Mouse (Mus musculus) embryonic facial prominence, embryonic 13.5 days (tissue): ENCODE results near the gene Lrp5. TPM values are rescaled to one million over a fixed set of nuclear protein-coding genes. Genes with fewer than 3 reads are reported as not detected.

Experiments used
- ATAC-seq: fragments of 200-750 bp; cut with Nextera tagmentation; 2 replicates; pipeline ENCODE4 v1.8.0; 2017; ENCODE audit warnings: low read depth; ENCODE audit not compliant: insufficient number of reproducible peaks, insufficient read depth, low FRiP score, low TSS enrichment
- H3K27ac ChIP-seq: fragments of 300-500 bp; sonication (generic); 2 replicates; pipeline ENCODE4 v1.5.1; 2015; ENCODE audit warnings: moderate library complexity, mild to moderate bottlenecking, inconsistent platforms
- H3K27me3 ChIP-seq: fragments of 300-500 bp; sonication (generic); 2 replicates; pipeline ENCODE4 v1.6.1; 2015; ENCODE audit warnings: mild to moderate bottlenecking, inconsistent platforms
- H3K36me3 ChIP-seq: fragments of 300-500 bp; sonication (generic); 2 replicates; pipeline ENCODE4 v1.6.1; 2015; ENCODE audit warnings: mild to moderate bottlenecking, inconsistent platforms
- H3K4me1 ChIP-seq: fragments of 300-500 bp; sonication (generic); 2 replicates; pipeline ENCODE4 v1.6.1; 2015; ENCODE audit warnings: inconsistent platforms
- H3K4me2 ChIP-seq: fragments of 300-500 bp; sonication (generic); 2 replicates; pipeline ENCODE4 v1.6.1; 2015; ENCODE audit warnings: moderate library complexity, mild to moderate bottlenecking, inconsistent platforms
- H3K4me3 ChIP-seq: fragments of 300-500 bp; sonication (generic); 2 replicates; pipeline ENCODE4 v1.5.1; 2015; ENCODE audit warnings: mild to moderate bottlenecking, inconsistent platforms
- H3K9ac ChIP-seq: fragments of 300-500 bp; sonication (generic); 2 replicates; pipeline ENCODE4 v1.6.1; 2015; ENCODE audit warnings: mild to moderate bottlenecking, inconsistent platforms
- H3K9me3 ChIP-seq: fragments of 300-500 bp; sonication (generic); 2 replicates; pipeline ENCODE4 v1.6.1; 2016; ENCODE audit warnings: inconsistent platforms
- WGBS: fragments of 180-500 bp; shearing (Covaris S2); methylation state at CpG from one replicate; pipeline ENCODE4 v1.1.7; 2015; ENCODE audit warnings: mixed read lengths; 5-methylcytosine and 5-hydroxymethylcytosine counted together
- polyA plus RNA-seq: library from polyadenylated mRNA; unstranded; fragments of >200 nt; fragmentation: Nextera tagmentation; extraction: Ambion mirVana; gene quantifications from 2 replicates; pipeline ENCODE4 v1.2.1, GENCODE M21; 2015

Gene Lrp5
- polyA plus RNA-seq, 1 experiment from 2014 or later, result 7.9 TPM

DNA sequence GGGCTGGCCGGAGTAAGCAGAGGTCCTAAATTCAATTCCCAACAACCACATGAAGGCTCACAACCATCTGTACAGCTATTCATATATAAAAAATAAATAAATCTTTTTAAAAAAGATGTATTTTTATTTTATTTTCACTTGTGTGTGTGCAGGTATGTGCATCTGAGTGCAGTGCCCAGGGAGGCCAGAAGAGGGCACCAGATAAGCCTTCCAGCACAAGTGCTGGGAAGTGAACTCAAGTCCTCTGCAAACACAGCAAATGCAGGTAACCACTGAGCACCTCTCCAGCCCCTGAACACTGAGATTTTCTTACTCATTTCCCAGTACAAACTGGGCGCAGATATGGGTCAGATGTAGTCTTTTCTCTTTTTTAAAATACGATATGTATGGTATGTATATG lies 35.1 kb downstream of the Lrp5 start:
- peaks cover 10% of the 10 kb centered on the region for H3K9me3 ChIP-seq
- no peak overlapping the region for H3K27ac ChIP-seq
- no peak for ATAC-seq
- H3K4me2 ChIP-seq, result no peak overlapping the region
- peaks cover 8% of the 10 kb centered on the region for H3K4me1 ChIP-seq
- H3K36me3 ChIP-seq, result peaks cover 89% of the 10 kb centered on the region
- no peak overlapping the region for H3K9ac ChIP-seq
- H3K27me3 ChIP-seq, result no peaks in the 10 kb centered on the region
- no peak overlapping the region for H3K4me3 ChIP-seq
- WGBS, result 99% methylated on average over 3 of the region's 3 CpGs

DNA sequence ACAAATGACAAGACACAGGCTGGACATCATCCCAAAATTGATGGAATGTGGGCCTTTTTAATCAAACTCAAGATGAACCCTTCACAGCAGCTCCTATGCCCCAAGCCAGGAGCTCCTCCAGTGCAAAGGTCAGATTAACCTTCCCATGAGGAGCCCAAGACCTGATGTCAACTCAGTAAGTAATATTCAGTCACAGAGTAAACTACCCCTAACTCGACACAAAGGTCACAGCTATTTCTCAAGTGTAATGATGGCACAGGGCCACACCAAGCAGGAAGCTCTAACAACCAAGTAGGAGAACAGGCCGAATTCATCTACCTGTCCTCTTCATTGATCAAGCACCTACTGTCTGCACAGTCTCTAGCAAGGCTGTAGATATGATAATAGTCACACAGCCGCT lies 35.9 kb downstream of the Lrp5 start:
- H3K27ac ChIP-seq, result no peak overlapping the region

DNA sequence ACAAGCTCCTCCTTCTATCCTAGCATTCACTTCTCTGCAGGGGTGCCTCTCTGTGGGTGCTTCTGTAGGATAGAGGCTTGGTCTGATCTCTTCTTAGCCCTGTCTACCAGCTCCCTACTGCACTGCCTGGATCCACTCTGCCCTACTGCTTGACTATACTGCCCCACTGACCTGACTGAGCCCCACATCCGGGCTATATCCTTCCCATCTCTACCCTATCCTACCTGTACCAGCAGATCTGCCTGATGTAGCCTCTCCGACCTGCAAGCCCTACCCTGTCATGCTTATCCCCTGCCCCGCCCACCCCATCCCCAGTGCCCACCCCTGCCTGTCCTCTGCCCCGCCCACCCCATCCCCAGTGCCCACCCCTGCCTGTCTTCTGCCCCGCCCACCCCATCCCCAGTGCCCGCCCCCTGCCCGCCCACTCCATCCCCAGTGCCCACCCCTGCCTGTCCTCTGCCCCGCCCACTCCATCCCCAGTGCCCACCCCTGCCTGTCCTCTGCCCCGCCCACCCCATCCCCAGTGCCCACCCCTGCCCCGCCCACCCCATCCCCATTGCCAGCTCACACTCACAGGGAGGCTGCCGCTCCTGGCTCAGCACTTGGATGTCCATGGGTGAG lies 37.4 kb downstream of the Lrp5 start:
- Histone ChIP-seq H3K9me3 (peaks cover 10% of the 10 kb centered on the region), H3K4me3 (no peak overlapping the region), H3K4me1 (peaks cover 2% of the 10 kb centered on the region), H3K9ac (no peak overlapping the region), H3K4me2 (no peak overlapping the region), H3K36me3 (peaks cover 94% of the 10 kb centered on the region), H3K27me3 (no peaks in the 10 kb centered on the region), H3K27ac (no peak overlapping the region)
- ATAC-seq, result peak; percentile 57; the same call in 1 of the 2 replicates
- 55% methylated on average over 10 of the region's 11 CpGs for WGBS

More for the DNA sequence above, 35.9 kb downstream of the Lrp5 start:
- peaks cover 10% of the 10 kb centered on the region for H3K9me3 ChIP-seq
- H3K27me3 ChIP-seq, result no peaks in the 10 kb centered on the region
- H3K4me2 ChIP-seq, result no peak overlapping the region
- ATAC-seq, result no peak
- H3K4me1 ChIP-seq, result peaks cover 4% of the 10 kb centered on the region; the same call in 1 of the 2 replicates
- H3K4me3 ChIP-seq, result no peak overlapping the region
- 90% methylated on average over 3 of the region's 3 CpGs for WGBS
- no peak overlapping the region for H3K9ac ChIP-seq
- peaks cover 90% of the 10 kb centered on the region for H3K36me3 ChIP-seq

DNA sequence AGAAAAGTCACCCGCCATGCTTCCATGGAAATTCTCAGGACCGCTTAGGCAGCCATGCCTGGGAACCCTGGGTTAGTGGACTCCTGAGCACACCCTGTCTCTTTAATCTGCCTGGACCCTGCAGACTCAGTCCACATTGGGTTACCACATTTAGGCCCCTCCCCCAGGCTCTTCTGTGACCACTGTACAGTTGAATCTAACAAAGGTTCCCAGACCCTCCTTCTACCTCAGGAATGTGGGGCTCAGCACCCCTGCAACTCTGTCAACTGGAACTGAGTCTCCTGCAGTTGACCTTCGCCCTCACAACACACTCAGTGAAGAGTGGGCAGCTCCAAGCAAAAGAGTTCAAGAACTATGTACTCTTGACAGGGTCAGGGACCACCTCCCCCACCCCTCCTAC lies 38.4 kb downstream of the Lrp5 start:
- H3K4me1 ChIP-seq, result peaks cover 12% of the 10 kb centered on the region
- peaks cover 94% of the 10 kb centered on the region for H3K36me3 ChIP-seq
- H3K4me3 ChIP-seq, result no peak overlapping the region
- WGBS, result 83% methylated on average over 3 of the region's 3 CpGs
- H3K9ac ChIP-seq, result no peak overlapping the region
- no peak overlapping the region for H3K27ac ChIP-seq
- H3K27me3 ChIP-seq, result no peaks in the 10 kb centered on the region
- ATAC-seq, result no peak
- no peak overlapping the region for H3K4me2 ChIP-seq
- peaks cover 10% of the 10 kb centered on the region for H3K9me3 ChIP-seq

DNA sequence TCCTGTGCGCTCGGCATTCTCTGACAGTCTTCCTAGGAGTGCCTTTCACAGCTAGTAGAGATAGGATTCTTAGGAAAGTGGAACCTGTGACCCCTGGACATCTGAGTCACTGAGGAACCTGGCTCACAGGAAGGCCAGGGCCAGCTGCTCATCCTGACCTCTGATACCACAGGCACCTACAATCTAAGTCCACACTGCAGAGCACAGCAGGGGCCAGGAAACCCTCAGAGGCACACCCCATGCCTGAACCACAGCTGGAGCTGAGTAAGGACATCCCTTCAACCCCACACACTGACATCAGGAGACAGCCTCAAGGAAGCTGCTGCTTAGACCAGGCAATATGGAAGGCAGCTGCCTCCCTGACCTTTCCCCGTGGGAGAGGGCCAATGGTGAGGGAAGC lies 40.6 kb downstream of the Lrp5 start:
- Histone ChIP-seq H3K36me3 (peaks cover 73% of the 10 kb centered on the region), H3K9me3 (no peaks in the 10 kb centered on the region), H3K4me1 (peaks cover 34% of the 10 kb centered on the region), H3K9ac (no peak overlapping the region), H3K27ac (peak overlapping the region; percentile 9; the same call in 1 of the 2 replicates), H3K27me3 (no peaks in the 10 kb centered on the region), H3K4me2 (no peak overlapping the region), H3K4me3 (no peak overlapping the region)
- ATAC-seq, result no peak
- WGBS, result 85% methylated on average over 3 of the region's 3 CpGs

DNA sequence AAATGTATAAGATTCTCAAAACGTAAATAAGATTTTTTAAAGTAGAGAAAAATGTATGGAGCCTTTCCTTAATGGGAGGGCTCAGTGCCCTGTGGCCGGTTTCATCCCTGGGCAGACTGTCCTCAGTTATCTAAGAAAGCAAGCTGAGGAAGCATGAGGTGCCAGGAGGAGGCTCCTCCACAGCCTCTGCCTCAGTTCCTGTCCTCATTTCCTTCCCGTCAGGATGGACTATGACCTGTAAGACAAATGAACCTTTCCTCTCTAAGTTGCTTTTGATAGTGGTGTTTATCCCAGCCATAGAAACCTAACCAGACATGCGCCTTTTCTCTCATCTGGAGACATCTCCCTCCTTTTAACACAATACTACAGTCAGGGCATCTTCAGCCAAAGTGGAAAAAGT lies 41.0 kb downstream of the Lrp5 start:
- H3K9me3 ChIP-seq, result no peaks in the 10 kb centered on the region
- H3K27me3 ChIP-seq, result no peaks in the 10 kb centered on the region
- peaks cover 69% of the 10 kb centered on the region for H3K36me3 ChIP-seq
- no peak overlapping the region for H3K4me3 ChIP-seq
- no peak overlapping the region for H3K4me2 ChIP-seq
- H3K4me1 ChIP-seq, result peaks cover 39% of the 10 kb centered on the region
- WGBS, result 91% methylated on average over 4 of the region's 4 CpGs
- no peak overlapping the region for H3K9ac ChIP-seq
- no peak for ATAC-seq
- H3K27ac ChIP-seq, result 0 out of 2 replicates have a peak overlapping the region, but pooled peaks have one; percentile 9

DNA sequence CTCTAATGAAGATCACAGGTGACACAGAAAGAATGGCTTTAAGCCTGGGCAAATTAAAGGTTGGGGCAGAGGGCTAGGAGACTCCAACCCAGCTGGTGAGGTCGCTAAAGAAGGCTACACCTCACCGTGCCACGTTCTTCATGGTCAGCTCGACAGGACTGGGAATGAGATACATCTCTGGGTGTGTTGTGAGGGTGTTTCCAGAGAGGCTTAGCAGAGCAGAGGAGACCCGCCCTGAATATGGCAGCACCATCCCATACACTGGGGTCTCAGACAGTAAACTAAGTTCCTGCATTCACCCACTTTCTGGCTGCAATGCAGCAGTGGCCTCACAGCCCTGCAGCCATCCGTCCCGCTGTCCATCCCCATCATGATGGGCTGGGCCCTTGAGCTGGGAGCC lies 46.8 kb downstream of the Lrp5 start:
- no peak overlapping the region for H3K4me2 ChIP-seq
- ATAC-seq, result no peak
- no peaks in the 10 kb centered on the region for H3K9me3 ChIP-seq
- H3K4me3 ChIP-seq, result no peak overlapping the region
- no peak overlapping the region for H3K9ac ChIP-seq
- 89% methylated on average over 7 of the region's 7 CpGs for WGBS
- no peaks in the 10 kb centered on the region for H3K27me3 ChIP-seq
- H3K36me3 ChIP-seq, result peaks cover 49% of the 10 kb centered on the region
- peaks cover 88% of the 10 kb centered on the region for H3K4me1 ChIP-seq
- no peak overlapping the region; the same call in 1 of the 2 replicates for H3K27ac ChIP-seq

DNA sequence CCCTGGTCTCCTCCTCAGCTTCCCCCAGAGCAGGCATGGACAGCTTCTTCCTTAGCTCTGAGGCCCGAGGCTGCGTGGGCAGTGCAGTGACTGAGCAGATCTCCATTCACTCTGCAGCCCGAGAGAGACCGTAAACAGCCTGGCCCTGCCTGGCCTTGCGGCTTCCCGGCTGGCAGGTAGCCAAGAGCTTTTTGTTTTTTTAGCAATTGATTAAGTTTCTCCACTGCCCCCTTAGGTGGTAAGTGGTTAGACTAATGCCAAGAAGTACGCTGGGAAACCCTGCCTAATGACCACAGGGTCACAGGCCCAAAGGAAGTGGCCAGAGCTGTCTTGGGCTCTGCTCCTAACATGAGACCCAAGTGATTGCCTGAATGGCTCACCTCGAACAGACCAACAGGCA lies 47.7 kb downstream of the Lrp5 start:
- peak overlapping the region; percentile 57; the same call in 1 of the 2 replicates for H3K9ac ChIP-seq
- WGBS, result 43% methylated on average over 8 of the region's 8 CpGs
- no peak for ATAC-seq
- H3K4me1 ChIP-seq, result peaks cover 83% of the 10 kb centered on the region
- no peaks in the 10 kb centered on the region for H3K9me3 ChIP-seq
- peaks cover 41% of the 10 kb centered on the region for H3K36me3 ChIP-seq
- no peak overlapping the region for H3K4me3 ChIP-seq
- no peaks in the 10 kb centered on the region for H3K27me3 ChIP-seq
- peak overlapping the region; percentile 72 for H3K27ac ChIP-seq
- H3K4me2 ChIP-seq, result no peak overlapping the region

DNA sequence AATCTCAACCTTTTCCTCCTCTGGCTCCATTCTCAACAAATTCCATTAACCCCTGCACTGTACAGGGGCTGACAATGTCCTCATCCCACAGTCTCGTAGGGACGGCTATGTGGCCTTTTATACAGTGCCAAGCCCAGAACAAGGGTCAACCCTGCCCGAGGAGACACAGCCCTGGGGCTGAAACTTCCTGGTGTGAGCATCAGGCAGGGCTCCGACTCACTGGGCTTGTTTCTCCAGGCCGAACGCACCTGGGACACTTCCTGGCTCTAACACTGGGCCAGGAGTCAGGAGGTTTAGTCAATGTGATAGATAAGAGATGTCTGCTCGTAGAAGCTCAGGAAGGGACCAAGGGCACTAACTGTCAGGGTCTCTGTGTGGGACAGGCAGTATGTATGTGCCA lies 54.3 kb downstream of the Lrp5 start:
- Histone ChIP-seq H3K27ac (no peak overlapping the region), H3K9ac (no peak overlapping the region), H3K4me3 (no peak overlapping the region), H3K9me3 (no peaks in the 10 kb centered on the region), H3K4me2 (no peak overlapping the region), H3K27me3 (no peaks in the 10 kb centered on the region), H3K4me1 (peaks cover 17% of the 10 kb centered on the region), H3K36me3 (peaks cover 68% of the 10 kb centered on the region)
- no peak for ATAC-seq
- WGBS, result 80% methylated on average over 7 of the region's 7 CpGs

DNA sequence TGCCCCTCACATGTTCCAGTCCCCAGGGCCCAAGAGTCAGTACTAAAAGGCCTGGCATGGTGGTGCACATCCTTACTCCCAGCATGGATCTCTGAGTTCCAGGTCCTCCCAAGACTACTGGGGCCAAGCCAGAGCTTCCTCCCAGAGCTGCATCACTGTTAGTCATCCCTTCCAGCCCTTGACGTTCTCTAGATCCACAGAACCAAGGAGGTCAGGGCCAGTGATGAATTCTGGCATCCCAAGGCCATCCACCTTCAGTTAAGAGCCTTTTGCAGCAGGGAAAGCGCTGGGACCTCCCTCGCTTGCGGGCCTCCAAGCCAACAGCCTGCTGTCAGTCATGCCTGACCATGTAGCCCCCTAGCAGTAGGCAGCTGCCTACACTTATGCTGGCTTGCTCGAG lies 54.9 kb downstream of the Lrp5 start:
- Histone ChIP-seq H3K4me3 (no peak overlapping the region), H3K9me3 (no peaks in the 10 kb centered on the region), H3K4me1 (peaks cover 14% of the 10 kb centered on the region), H3K36me3 (peaks cover 74% of the 10 kb centered on the region), H3K9ac (no peak overlapping the region; the same call in 1 of the 2 replicates), H3K27me3 (no peaks in the 10 kb centered on the region), H3K4me2 (no peak overlapping the region), H3K27ac (no peak overlapping the region)
- no peak for ATAC-seq
- WGBS, result 86% methylated on average over 5 of the region's 5 CpGs

DNA sequence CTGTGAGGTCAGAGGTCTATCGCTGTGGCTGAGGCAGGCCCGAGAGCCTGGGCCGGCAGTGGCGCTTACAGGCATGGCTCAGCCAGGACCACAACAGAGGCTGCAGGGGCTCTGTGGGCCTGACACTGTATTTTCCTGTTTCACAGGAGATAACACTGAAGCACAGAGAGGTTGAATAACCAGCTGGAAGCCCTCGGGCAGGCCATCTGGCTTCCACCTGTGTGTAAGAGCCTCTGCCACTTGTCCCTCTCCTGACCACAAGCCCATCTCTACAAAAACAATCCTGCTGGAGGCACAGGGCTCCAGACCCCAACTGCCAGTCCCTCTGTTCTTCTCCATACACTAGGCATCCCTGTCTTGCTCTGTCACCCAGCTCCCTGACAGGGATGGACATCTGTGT lies 55.9 kb downstream of the Lrp5 start:
- no peaks in the 10 kb centered on the region for H3K27me3 ChIP-seq
- no peak for ATAC-seq
- peaks cover 8% of the 10 kb centered on the region for H3K4me1 ChIP-seq
- no peak overlapping the region for H3K27ac ChIP-seq
- H3K4me3 ChIP-seq, result no peak overlapping the region
- WGBS, result 61% methylated on average over 5 of the region's 5 CpGs
- peaks cover 76% of the 10 kb centered on the region for H3K36me3 ChIP-seq
- H3K9ac ChIP-seq, result no peak overlapping the region
- no peak overlapping the region for H3K4me2 ChIP-seq
- no peaks in the 10 kb centered on the region for H3K9me3 ChIP-seq

DNA sequence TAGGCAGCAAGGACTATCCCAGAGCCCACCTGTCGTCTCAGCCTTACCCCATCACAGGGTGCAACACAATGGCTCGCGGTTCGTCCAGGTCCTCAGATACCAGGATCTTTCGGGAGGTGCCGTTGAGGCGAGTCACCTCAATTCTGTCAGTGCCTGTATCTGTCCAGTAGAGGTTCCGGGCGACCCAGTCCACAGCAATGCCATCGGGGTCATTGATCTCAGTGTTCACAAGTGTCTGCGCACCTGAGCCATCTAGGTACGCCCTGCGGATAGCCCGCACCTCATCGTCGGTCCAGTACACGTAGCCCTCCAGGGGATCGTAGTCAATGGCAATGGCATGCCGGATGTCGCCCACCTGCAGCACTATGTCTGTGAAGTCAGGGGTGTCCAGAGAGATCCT lies 56.3 kb downstream of the Lrp5 start:
- Histone ChIP-seq H3K27ac (no peak overlapping the region), H3K36me3 (peaks cover 77% of the 10 kb centered on the region), H3K4me2 (no peak overlapping the region), H3K9ac (no peak overlapping the region), H3K9me3 (no peaks in the 10 kb centered on the region), H3K4me1 (peaks cover 4% of the 10 kb centered on the region; the same call in 1 of the 2 replicates), H3K27me3 (no peaks in the 10 kb centered on the region), H3K4me3 (no peak overlapping the region)
- 94% methylated on average over 20 of the region's 20 CpGs for WGBS
- ATAC-seq, result 0 out of 2 replicates have a peak, but pooled peaks have one; percentile 17
